22 mouse cellular contexts compared by ENCODE assay signal in the genomic region with DNA sequence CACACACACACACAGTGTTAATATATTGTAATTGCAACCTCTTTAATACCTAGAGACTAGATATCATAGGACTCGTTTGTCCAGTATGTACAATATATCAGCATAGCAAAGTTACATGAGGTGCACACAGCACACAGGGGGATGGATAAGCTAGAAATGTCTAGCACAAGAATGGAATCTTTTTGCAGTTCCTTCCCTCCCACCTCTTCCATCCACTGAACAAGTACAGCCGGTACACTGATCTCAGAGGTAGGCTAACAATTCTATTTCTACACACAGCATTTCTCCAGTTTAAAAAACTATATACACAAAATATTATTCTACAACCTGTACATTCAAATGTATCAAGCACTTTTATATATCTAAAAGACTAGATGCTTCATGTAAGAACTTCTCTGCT.
"Had no signal": no experiment of that assay in that cellular context is flagged by ENCODE, and none has a peak within 500 bp of the region (broad histone marks: within the 10 kb centered on the region; RNA-seq: fewer than 3 reads in every experiment).

No protein-coding gene starts in this region.

- H3K27ac ChIP-seq: liver, embryonic 15.5 days; lung, embryonic 15.5 days; macrophage; midbrain, embryonic 10.5 days; midbrain, embryonic 12.5 days; neural tube, embryonic 13.5 days; neural tube, embryonic 15.5 days had no signal

- DNase-seq: liver, postnatal 0 days; lung, adult 2 months; lung, postnatal 14 days; lung, postnatal 36 days; midbrain, embryonic 14.5 days; retina, postnatal 1 day; right cerebral cortex, postnatal 25 days; right cerebral cortex, postnatal 4 days; spleen, adult 18-20 months; thymus, adult 2 months; thymus, postnatal 25 days; thymus, postnatal 4 days had no signal

- H3K4me3 ChIP-seq: liver, embryonic 15.5 days; lung, embryonic 15.5 days; midbrain, embryonic 10.5 days; midbrain, embryonic 12.5 days; myocyte; neural tube, embryonic 13.5 days; neural tube, embryonic 15.5 days had no signal

- ATAC-seq: liver, postnatal 0 days; lung, postnatal 0 days; midbrain, embryonic 16.5 days had no signal
